Comparison of ENCODE assay signal across 11 mouse cellular contexts in the genomic region with DNA sequence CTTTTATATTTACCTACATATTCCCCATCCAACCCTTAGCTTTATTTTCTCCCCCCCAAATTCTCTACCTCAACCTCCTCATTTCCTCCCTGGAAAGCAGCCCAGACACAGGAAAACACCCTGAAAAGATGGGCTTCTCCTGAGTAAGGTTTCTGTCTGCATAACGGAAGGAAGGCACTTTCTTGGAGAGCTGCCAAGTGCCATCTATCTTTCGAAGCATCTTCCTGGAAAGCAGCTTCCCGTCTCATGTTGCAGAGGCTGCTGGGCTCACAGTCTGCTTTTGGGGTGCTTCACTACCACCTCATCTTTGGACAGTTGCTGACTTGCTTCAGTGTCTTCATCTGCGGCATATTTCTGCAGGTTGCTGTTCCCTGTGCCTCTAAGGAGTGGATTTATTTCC.
DNase-seq lines count a peak whose midpoint lies in the region; ATAC-seq lines count a peak whose summit lies in the region.
"Had no signal": no experiment of that assay in that cellular context is flagged by ENCODE, and none has a peak within 500 bp of the region (broad histone marks: within the 10 kb centered on the region; RNA-seq: fewer than 3 reads in every experiment).

No protein-coding gene starts in this region.

- no peak overlapping the region for H3K4me2 ChIP-seq in hindbrain, embryonic 14.5 days (replicated peaks)

- 37% methylated on average over 4 of the region's 4 CpGs for WGBS in hindbrain, embryonic 14.5 days
- WGBS in hindbrain, embryonic 10.5 days: 73% methylated on average over 4 of the region's 4 CpGs

- no peaks in the 10 kb centered on the region for H3K27me3 ChIP-seq in hindbrain, embryonic 14.5 days (ENCODE audit: control insufficient read depth, insufficient read depth, low read length)
- no peaks in the 10 kb centered on the region for H3K27me3 ChIP-seq in hindbrain, embryonic 10.5 days (ENCODE audit: insufficient read depth, poor library complexity, severe bottlenecking)

- no peak overlapping the region for H3K27ac ChIP-seq in hindbrain, embryonic 14.5 days
- H3K27ac ChIP-seq in hindbrain, embryonic 10.5 days: no peak overlapping the region
- H3K27ac ChIP-seq: heart, embryonic 10.5 days had no signal

- peak; percentile 57 for DNase-seq in hindbrain, embryonic 14.5 days (ENCODE audit: low spot score)
- no peak for DNase-seq in hindbrain, embryonic 10.5 days (ENCODE audit: low spot score)
- DNase-seq in right cerebral cortex, postnatal 4 days: peak; percentile 17
- no peak for DNase-seq in right cerebral cortex, postnatal 36 days (ENCODE audit: low spot score in 2 of 2)
- peak; percentile 13 for DNase-seq in neural tube, embryonic 10.5 days (ENCODE audit: extremely low spot score, low spot score)
- no peak for DNase-seq in heart, adult 18-20 months
- no peak for DNase-seq in spleen, adult 12 weeks (ENCODE audit: low spot score)

- no peak for ATAC-seq in hindbrain, embryonic 14.5 days (ENCODE audit: low FRiP score)
- ATAC-seq in common myeloid progenitor, adult 5-6 weeks (replicated peaks; ENCODE audit: low read depth, poor library complexity, severe bottlenecking): 0 out of 2 replicates have a peak, but pooled peaks have one; percentile 25
- ATAC-seq: inflammation-experienced regulatory T-cells, adult 6 months had no signal

- H3K4me1 ChIP-seq in hindbrain, embryonic 14.5 days (replicated peaks; ENCODE audit: control insufficient read depth, insufficient read depth, low read length): 0 out of 2 replicates have a peak, but pooled peaks cover 4% of the 10 kb centered on the region
- no peaks in the 10 kb centered on the region for H3K4me1 ChIP-seq in hindbrain, embryonic 10.5 days (replicated peaks)
- H3K4me1 ChIP-seq: heart, embryonic 10.5 days had no signal

- H3K4me3 ChIP-seq in hindbrain, embryonic 14.5 days (replicated peaks; ENCODE audit: low read length): no peak overlapping the region
- no peak overlapping the region for H3K4me3 ChIP-seq in hindbrain, embryonic 10.5 days
- H3K4me3 ChIP-seq: erythroblast, embryonic 14.5 days; heart, embryonic 10.5 days had no signal

- H3K9ac ChIP-seq in hindbrain, embryonic 14.5 days: no peak overlapping the region

- H3K9me3 ChIP-seq in hindbrain, embryonic 14.5 days (ENCODE audit: control insufficient read depth, low read length): peaks cover 5% of the 10 kb centered on the region; the same call in 1 of the 2 replicates
- H3K9me3 ChIP-seq in hindbrain, embryonic 10.5 days: peaks cover 10% of the 10 kb centered on the region; the same call in 1 of the 2 replicates
- H3K9me3 ChIP-seq: heart, embryonic 10.5 days had no signal

- H3K36me3 ChIP-seq in hindbrain, embryonic 14.5 days (replicated peaks; ENCODE audit: control insufficient read depth, insufficient read depth): no peaks in the 10 kb centered on the region
- H3K36me3 ChIP-seq in hindbrain, embryonic 10.5 days: no peaks in the 10 kb centered on the region
- H3K36me3 ChIP-seq: heart, embryonic 10.5 days had no signal

Comparison
In these comparisons a context has a peak if more than half of its experiments do, and no peak if none do; other contexts are left out.
1. DNase-seq: peak in hindbrain, embryonic 14.5 days (single experiment), right cerebral cortex, postnatal 4 days (single experiment) and neural tube, embryonic 10.5 days (single experiment); none in hindbrain, embryonic 10.5 days (single experiment), right cerebral cortex, postnatal 36 days (0 of 2), heart, adult 18-20 months (0 of 2) and spleen, adult 12 weeks (single experiment).